Mouse (Mus musculus): ENCODE data around the gene Ntng1. TPM values are rescaled to one million over a fixed set of nuclear protein-coding genes. Genes with fewer than 3 reads are reported as not detected.

The Ntng1 gene
- polyA plus RNA-seq, 1 experiment from 2014 or later = 22.5 TPM

- no peaks in the 10 kb centered on the region for H3K9me3 ChIP-seq (ENCODE audit: control insufficient read depth, low read length)
- H3K9ac ChIP-seq (replicated peaks; ENCODE audit: low read depth, low read length) = no peak overlapping the region
- peaks cover 5% of the 10 kb centered on the region for H3K4me1 ChIP-seq (ENCODE audit: control insufficient read depth, insufficient read depth, low read length)
- no peak overlapping the region for H3K4me2 ChIP-seq (ENCODE audit: low read depth, low read length)
- no peaks in the 10 kb centered on the region for H3K27me3 ChIP-seq (ENCODE audit: control insufficient read depth, insufficient read depth, low read length)
- H3K4me3 ChIP-seq (ENCODE audit: low read depth, low read length) = no peak overlapping the region
- 86% methylated on average over 9 of the region's 9 CpGs for WGBS
- no peak overlapping the region for H3K27ac ChIP-seq (ENCODE audit: low read depth, low read length)
- ATAC-seq (ENCODE audit: low read depth) = no peak
- H3K36me3 ChIP-seq (ENCODE audit: control insufficient read depth, insufficient read depth, low read length) = no peaks in the 10 kb centered on the region
Measured at GRCm38 (mm10) chr3:110133150-110133549, 10.7 kb downstream of the Ntng1 start.

DNA sequence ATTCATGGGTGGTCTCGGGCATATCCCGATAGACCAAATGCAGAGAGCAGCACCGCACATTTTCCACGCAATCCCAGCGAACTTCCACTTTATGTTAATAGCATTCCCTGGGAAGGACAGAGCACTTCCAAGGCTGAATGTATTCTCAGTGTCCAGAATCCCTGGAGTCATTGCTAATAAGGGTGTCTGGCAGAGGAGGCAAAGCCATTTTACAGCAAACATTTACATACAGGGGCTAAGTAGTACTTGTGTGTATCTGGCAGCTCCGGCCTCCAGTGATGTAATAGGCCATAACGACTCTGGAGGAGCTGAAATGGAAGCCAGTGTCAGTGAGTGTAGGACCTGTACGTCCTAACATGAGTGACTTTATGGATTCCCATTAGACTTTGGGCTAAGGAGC lies 11.5 kb downstream of the Ntng1 start:
- Histone ChIP-seq H3K9ac (replicated peaks; ENCODE audit: low read depth, low read length) (no peak overlapping the region), H3K4me2 (ENCODE audit: low read depth, low read length) (no peak overlapping the region), H3K9me3 (ENCODE audit: control insufficient read depth, low read length) (no peaks in the 10 kb centered on the region), H3K27ac (ENCODE audit: low read depth, low read length) (no peak overlapping the region), H3K36me3 (ENCODE audit: control insufficient read depth, insufficient read depth, low read length) (no peaks in the 10 kb centered on the region), H3K4me1 (ENCODE audit: control insufficient read depth, insufficient read depth, low read length) (peaks cover 5% of the 10 kb centered on the region), H3K4me3 (ENCODE audit: low read depth, low read length) (no peak overlapping the region), H3K27me3 (ENCODE audit: control insufficient read depth, insufficient read depth, low read length) (no peaks in the 10 kb centered on the region)
- WGBS = 35% methylated on average over 8 of the region's 8 CpGs
- peak; percentile 67; the same call in 1 of the 2 replicates for ATAC-seq (ENCODE audit: low read depth)

- Histone ChIP-seq H3K9me3 (ENCODE audit: control insufficient read depth, low read length) (no peaks in the 10 kb centered on the region), H3K4me2 (ENCODE audit: low read depth, low read length) (peak overlapping the region; percentile 40), H3K9ac (replicated peaks; ENCODE audit: low read depth, low read length) (0 out of 2 replicates have a peak overlapping the region, but pooled peaks have one; percentile 21), H3K27me3 (ENCODE audit: control insufficient read depth, insufficient read depth, low read length) (no peaks in the 10 kb centered on the region), H3K27ac (ENCODE audit: low read depth, low read length) (peak overlapping the region; percentile 44), H3K4me3 (ENCODE audit: low read depth, low read length) (peak overlapping the region; percentile 18; the same call in 1 of the 2 replicates), H3K36me3 (ENCODE audit: control insufficient read depth, insufficient read depth, low read length) (no peaks in the 10 kb centered on the region), H3K4me1 (ENCODE audit: control insufficient read depth, insufficient read depth, low read length) (peaks cover 5% of the 10 kb centered on the region)
- ATAC-seq (ENCODE audit: low read depth) = peak; percentile 71
- 32% methylated on average over 18 of the region's 18 CpGs for WGBS
Measured at GRCm38 (mm10) chr3:110131043-110131891, 12.5 kb downstream of the Ntng1 start.

DNA sequence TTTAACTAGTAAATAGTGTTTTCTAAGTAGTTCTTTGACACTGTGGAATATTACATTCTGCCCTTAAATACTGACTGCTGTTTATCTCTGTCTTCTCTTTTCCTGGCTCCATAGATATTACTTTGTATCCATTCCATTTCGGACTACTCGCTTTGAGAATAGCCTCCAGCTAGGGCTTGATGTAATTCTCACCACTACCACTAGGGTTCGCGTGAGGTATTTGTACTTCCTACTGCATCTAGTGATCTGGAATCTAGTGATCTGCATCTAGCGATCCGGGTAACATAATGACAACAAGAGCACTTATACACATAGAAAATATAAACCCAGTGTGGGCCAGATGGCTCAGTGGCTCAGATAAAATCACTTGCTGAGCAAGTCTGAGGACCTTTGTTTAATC lies 14.2 kb downstream of the Ntng1 start:
- 66% methylated on average over 6 of the region's 6 CpGs for WGBS
- no peak overlapping the region for H3K4me3 ChIP-seq (ENCODE audit: low read depth, low read length)
- H3K4me2 ChIP-seq (ENCODE audit: low read depth, low read length) = no peak overlapping the region
- no peak for ATAC-seq (ENCODE audit: low read depth)
- H3K4me1 ChIP-seq (ENCODE audit: control insufficient read depth, insufficient read depth, low read length) = peaks cover 5% of the 10 kb centered on the region
- H3K9ac ChIP-seq (replicated peaks; ENCODE audit: low read depth, low read length) = no peak overlapping the region
- H3K27ac ChIP-seq (ENCODE audit: low read depth, low read length) = no peak overlapping the region
- H3K36me3 ChIP-seq (ENCODE audit: control insufficient read depth, insufficient read depth, low read length) = no peaks in the 10 kb centered on the region
- no peaks in the 10 kb centered on the region for H3K9me3 ChIP-seq (ENCODE audit: control insufficient read depth, low read length)
- no peaks in the 10 kb centered on the region for H3K27me3 ChIP-seq (ENCODE audit: control insufficient read depth, insufficient read depth, low read length)

DNA sequence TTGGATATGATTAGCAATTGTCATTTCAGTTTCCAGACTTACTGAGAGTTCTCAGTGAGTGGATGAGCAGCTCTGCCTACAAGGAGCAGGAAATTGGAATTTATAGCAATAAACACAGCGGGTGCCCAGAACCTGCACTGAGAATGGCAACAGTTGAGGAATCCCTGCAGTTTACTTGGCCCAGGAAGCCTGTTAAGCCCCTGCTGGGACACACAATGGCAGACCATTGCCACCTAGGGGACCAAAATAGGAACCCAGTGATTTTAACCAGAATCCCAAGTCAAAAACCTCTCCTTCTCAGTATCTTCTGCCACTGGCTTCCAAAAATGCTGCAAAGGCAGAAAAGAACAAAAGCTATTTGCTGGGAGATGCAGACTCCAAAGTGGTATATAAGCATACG lies 37.8 kb downstream of the Ntng1 start:
- Histone ChIP-seq H3K27ac (ENCODE audit: low read depth, low read length) (no peak overlapping the region), H3K4me3 (ENCODE audit: low read depth, low read length) (no peak overlapping the region), H3K36me3 (ENCODE audit: control insufficient read depth, insufficient read depth, low read length) (no peaks in the 10 kb centered on the region), H3K27me3 (ENCODE audit: control insufficient read depth, insufficient read depth, low read length) (no peaks in the 10 kb centered on the region), H3K9me3 (ENCODE audit: control insufficient read depth, low read length) (no peaks in the 10 kb centered on the region), H3K4me2 (ENCODE audit: low read depth, low read length) (no peak overlapping the region), H3K9ac (replicated peaks; ENCODE audit: low read depth, low read length) (no peak overlapping the region), H3K4me1 (ENCODE audit: control insufficient read depth, insufficient read depth, low read length) (no peaks in the 10 kb centered on the region)
- no peak for ATAC-seq (ENCODE audit: low read depth)
- WGBS = 31% methylated on average over 2 of the region's 2 CpGs

- no peaks in the 10 kb centered on the region for H3K36me3 ChIP-seq (ENCODE audit: control insufficient read depth, insufficient read depth, low read length)
- ATAC-seq (ENCODE audit: low read depth) = no peak
- H3K27ac ChIP-seq (ENCODE audit: low read depth, low read length) = no peak overlapping the region
- H3K9ac ChIP-seq (replicated peaks; ENCODE audit: low read depth, low read length) = no peak overlapping the region
- WGBS = 75% methylated on average over 2 of the region's 2 CpGs
- H3K4me2 ChIP-seq (ENCODE audit: low read depth, low read length) = no peak overlapping the region
- no peak overlapping the region for H3K4me3 ChIP-seq (ENCODE audit: low read depth, low read length)
- no peaks in the 10 kb centered on the region for H3K4me1 ChIP-seq (ENCODE audit: control insufficient read depth, insufficient read depth, low read length)
- H3K9me3 ChIP-seq (ENCODE audit: control insufficient read depth, low read length) = no peaks in the 10 kb centered on the region
- no peaks in the 10 kb centered on the region for H3K27me3 ChIP-seq (ENCODE audit: control insufficient read depth, insufficient read depth, low read length)
Measured at GRCm38 (mm10) chr3:110094407-110094806, 49.4 kb downstream of the Ntng1 start.

DNA sequence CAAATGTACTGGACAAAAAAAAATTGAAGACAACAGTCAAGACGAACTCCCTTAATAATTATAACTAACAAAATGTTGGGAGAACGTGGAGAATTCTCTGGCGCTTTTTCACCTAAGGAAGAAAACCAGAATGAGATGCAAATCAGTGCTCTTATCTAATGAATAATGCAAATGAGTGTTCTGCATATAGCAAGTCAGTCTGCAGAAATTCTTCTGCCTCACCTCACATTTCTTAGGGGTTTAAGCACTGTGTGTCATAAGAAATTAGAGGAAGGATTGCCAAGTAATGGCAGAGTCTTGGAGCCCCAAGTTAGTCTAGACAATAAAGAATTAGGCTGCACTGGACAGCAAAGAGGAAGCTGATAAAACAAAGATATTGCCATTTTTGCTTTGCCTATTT lies 49.8 kb downstream of the Ntng1 start:
- Histone ChIP-seq H3K4me3 (ENCODE audit: low read depth, low read length) (no peak overlapping the region), H3K27me3 (ENCODE audit: control insufficient read depth, insufficient read depth, low read length) (no peaks in the 10 kb centered on the region), H3K4me1 (ENCODE audit: control insufficient read depth, insufficient read depth, low read length) (no peaks in the 10 kb centered on the region), H3K9me3 (ENCODE audit: control insufficient read depth, low read length) (no peaks in the 10 kb centered on the region), H3K27ac (ENCODE audit: low read depth, low read length) (no peak overlapping the region), H3K4me2 (ENCODE audit: low read depth, low read length) (no peak overlapping the region), H3K36me3 (ENCODE audit: control insufficient read depth, insufficient read depth, low read length) (no peaks in the 10 kb centered on the region), H3K9ac (replicated peaks; ENCODE audit: low read depth, low read length) (no peak overlapping the region)
- no peak for ATAC-seq (ENCODE audit: low read depth)
- 52% methylated on average over 3 of the region's 3 CpGs for whole genome bisulfite sequencing

GRCm38 (mm10) chr3:110092521-110092920 lies 51.3 kb downstream of the Ntng1 start:
- no peak overlapping the region for H3K9ac ChIP-seq (replicated peaks; ENCODE audit: low read depth, low read length)

DNA sequence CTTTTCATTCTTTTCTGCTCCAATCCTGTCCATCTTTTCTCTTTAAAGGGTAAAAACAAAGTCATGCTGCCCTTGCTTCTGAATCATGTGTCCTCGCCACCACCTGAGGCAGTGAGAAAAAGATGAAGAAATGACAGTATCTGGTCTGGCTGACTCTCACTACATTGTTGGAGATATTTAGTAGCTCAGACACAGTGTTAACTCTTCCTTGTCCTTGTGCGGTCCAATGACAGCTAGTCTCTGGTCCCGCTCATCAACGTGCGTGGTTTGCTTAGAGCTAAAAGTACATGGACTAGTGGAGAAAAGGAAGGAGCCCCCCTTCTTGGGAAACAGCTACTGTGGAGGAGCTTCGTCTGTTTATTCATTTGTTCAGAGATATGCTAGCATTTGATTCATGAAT lies 56.6 kb downstream of the Ntng1 start:
- Histone ChIP-seq H3K4me2 (ENCODE audit: low read depth, low read length) (no peak overlapping the region), H3K27ac (ENCODE audit: low read depth, low read length) (no peak overlapping the region), H3K4me3 (ENCODE audit: low read depth, low read length) (no peak overlapping the region), H3K36me3 (ENCODE audit: control insufficient read depth, insufficient read depth, low read length) (no peaks in the 10 kb centered on the region), H3K9ac (replicated peaks; ENCODE audit: low read depth, low read length) (no peak overlapping the region), H3K9me3 (ENCODE audit: control insufficient read depth, low read length) (no peaks in the 10 kb centered on the region), H3K27me3 (ENCODE audit: control insufficient read depth, insufficient read depth, low read length) (no peaks in the 10 kb centered on the region), H3K4me1 (ENCODE audit: control insufficient read depth, insufficient read depth, low read length) (no peaks in the 10 kb centered on the region)
- whole genome bisulfite sequencing = 90% methylated on average over 6 of the region's 6 CpGs
- ATAC-seq (ENCODE audit: low read depth) = no peak

More at GRCm38 (mm10) chr3:110092521-110092920, 51.3 kb downstream of the Ntng1 start:
- Histone ChIP-seq H3K9me3 (ENCODE audit: control insufficient read depth, low read length) (no peaks in the 10 kb centered on the region), H3K36me3 (ENCODE audit: control insufficient read depth, insufficient read depth, low read length) (no peaks in the 10 kb centered on the region), H3K27ac (ENCODE audit: low read depth, low read length) (no peak overlapping the region), H3K4me3 (ENCODE audit: low read depth, low read length) (no peak overlapping the region), H3K4me2 (ENCODE audit: low read depth, low read length) (no peak overlapping the region), H3K4me1 (ENCODE audit: control insufficient read depth, insufficient read depth, low read length) (no peaks in the 10 kb centered on the region), H3K27me3 (ENCODE audit: control insufficient read depth, insufficient read depth, low read length) (no peaks in the 10 kb centered on the region)
- no peak for ATAC-seq (ENCODE audit: low read depth)
- WGBS = 79% methylated on average over 3 of the region's 3 CpGs
